Mouse (Mus musculus): ENCODE results near the gene Ttc9b. TPM values are rescaled to one million over a fixed set of nuclear protein-coding genes. Genes with fewer than 3 reads are reported as not detected.

Gene Ttc9b
- polyA plus RNA-seq, 1 experiment from 2014 or later = 73.8 TPM

- Histone ChIP-seq H3K27ac (ENCODE audit: low read depth, low read length) (no peak overlapping the region), H3K27me3 (replicated peaks; ENCODE audit: control insufficient read depth, insufficient read depth, low read length) (no peaks in the 10 kb centered on the region), H3K9me3 (replicated peaks; ENCODE audit: control insufficient read depth, low read length) (no peaks in the 10 kb centered on the region), H3K4me2 (ENCODE audit: low read length) (peak overlapping the region; percentile 99), H3K36me3 (ENCODE audit: control insufficient read depth, insufficient read depth, low read length) (peaks cover 18% of the 10 kb centered on the region), H3K4me3 (ENCODE audit: low read depth, low read length) (peak overlapping the region; percentile 91), H3K9ac (ENCODE audit: low read length) (peak overlapping the region; percentile 91), H3K4me1 (ENCODE audit: control insufficient read depth, insufficient read depth, low read length) (peaks cover 20% of the 10 kb centered on the region)
- 1% methylated on average over 46 of the region's 52 CpGs for WGBS
- DNase-seq (ENCODE audit: low spot score) (no peak), ATAC-seq (peak; percentile 7; the same call in 1 of the 2 replicates)
Observed at GRCm38 (mm10) chr7:27673575-27674131, 19.9 kb downstream of the Ttc9b start.

GRCm38 (mm10) chr7:27674195-27674521 lies 20.4 kb downstream of the Ttc9b start:
- Histone ChIP-seq H3K36me3 (ENCODE audit: control insufficient read depth, insufficient read depth, low read length) (peaks cover 18% of the 10 kb centered on the region), H3K4me3 (ENCODE audit: low read depth, low read length) (peak overlapping the region; percentile 91), H3K9ac (ENCODE audit: low read length) (peak overlapping the region; percentile 91), H3K9me3 (replicated peaks; ENCODE audit: control insufficient read depth, low read length) (no peaks in the 10 kb centered on the region), H3K27me3 (replicated peaks; ENCODE audit: control insufficient read depth, insufficient read depth, low read length) (no peaks in the 10 kb centered on the region), H3K4me1 (ENCODE audit: control insufficient read depth, insufficient read depth, low read length) (peaks cover 20% of the 10 kb centered on the region), H3K4me2 (ENCODE audit: low read length) (peak overlapping the region; percentile 99), H3K27ac (ENCODE audit: low read depth, low read length) (peak overlapping the region; percentile 93; the same call in 1 of the 2 replicates)
- 1% methylated on average over 38 of the region's 38 CpGs for WGBS
- DNase-seq (ENCODE audit: low spot score) (no peak), ATAC-seq (peak; percentile 70)

GRCm38 (mm10) chr7:27674522-27675221 lies 21.0 kb downstream of the Ttc9b start, which contains the start of gene Map3k10:
Map3k10 (minus strand) TSS chr7:27674598.
- peaks cover 20% of the 10 kb centered on the region for H3K4me1 ChIP-seq (ENCODE audit: control insufficient read depth, insufficient read depth, low read length)
- peak; percentile 99 for ATAC-seq
- under 1% methylated on average over 31 of the region's 31 CpGs for WGBS

GRCm38 (mm10) chr7:27675222-27675612 lies 21.5 kb downstream of the Ttc9b start:
- Histone ChIP-seq H3K4me1 (ENCODE audit: control insufficient read depth, insufficient read depth, low read length) (peaks cover 20% of the 10 kb centered on the region), H3K9me3 (replicated peaks; ENCODE audit: control insufficient read depth, low read length) (no peaks in the 10 kb centered on the region), H3K4me2 (ENCODE audit: low read length) (peak overlapping the region; percentile 99), H3K27ac (ENCODE audit: low read depth, low read length) (no peak overlapping the region), H3K4me3 (ENCODE audit: low read depth, low read length) (peak overlapping the region; percentile 91), H3K9ac (ENCODE audit: low read length) (peak overlapping the region; percentile 91; the same call in 1 of the 2 replicates), H3K27me3 (replicated peaks; ENCODE audit: control insufficient read depth, insufficient read depth, low read length) (no peaks in the 10 kb centered on the region), H3K36me3 (ENCODE audit: control insufficient read depth, insufficient read depth, low read length) (peaks cover 12% of the 10 kb centered on the region)
- DNase-seq (ENCODE audit: low spot score) = no peak
- 32% methylated on average over 14 of the region's 14 CpGs for WGBS
- no peak for ATAC-seq

More at GRCm38 (mm10) chr7:27674522-27675221, 21.0 kb downstream of the Ttc9b start, which contains the start of gene Map3k10:
- Histone ChIP-seq H3K36me3 (ENCODE audit: control insufficient read depth, insufficient read depth, low read length) (peaks cover 18% of the 10 kb centered on the region), H3K4me3 (ENCODE audit: low read depth, low read length) (peak within 1 kb of the TSS; percentile 91), H3K27me3 (replicated peaks; ENCODE audit: control insufficient read depth, insufficient read depth, low read length) (no peaks in the 10 kb centered on the region), H3K27ac (ENCODE audit: low read depth, low read length) (peak within 1 kb of the TSS; percentile 93), H3K4me2 (ENCODE audit: low read length) (peak within 1 kb of the TSS; percentile 99), H3K9ac (ENCODE audit: low read length) (peak within 1 kb of the TSS; percentile 91), H3K9me3 (replicated peaks; ENCODE audit: control insufficient read depth, low read length) (no peaks in the 10 kb centered on the region)
- DNase-seq (ENCODE audit: low spot score) = peak; percentile 97

- no peak overlapping the region for H3K4me3 ChIP-seq (ENCODE audit: low read depth, low read length)
- H3K4me1 ChIP-seq (ENCODE audit: control insufficient read depth, insufficient read depth, low read length) = no peaks in the 10 kb centered on the region
- no peak overlapping the region for H3K27ac ChIP-seq (ENCODE audit: low read depth, low read length)
- no peaks in the 10 kb centered on the region for H3K9me3 ChIP-seq (replicated peaks; ENCODE audit: control insufficient read depth, low read length)
- no peaks in the 10 kb centered on the region for H3K27me3 ChIP-seq (replicated peaks; ENCODE audit: control insufficient read depth, insufficient read depth, low read length)
- no peaks in the 10 kb centered on the region for H3K36me3 ChIP-seq (ENCODE audit: control insufficient read depth, insufficient read depth, low read length)
- H3K9ac ChIP-seq (ENCODE audit: low read length) = no peak overlapping the region
- 82% methylated on average over 2 of the region's 2 CpGs for WGBS
- DNase-seq (ENCODE audit: low spot score) = no peak
- no peak for ATAC-seq
- no peak overlapping the region for H3K4me2 ChIP-seq (ENCODE audit: low read length)
Observed at GRCm38 (mm10) chr7:27683218-27683617, 29.5 kb downstream of the Ttc9b start.

- DNase-seq (ENCODE audit: low spot score) (no peak), ATAC-seq (no peak)
- WGBS = 29% methylated on average over 5 of the region's 5 CpGs
- H3K27ac ChIP-seq (ENCODE audit: low read depth, low read length) = no peak overlapping the region
- H3K36me3 ChIP-seq (ENCODE audit: control insufficient read depth, insufficient read depth, low read length) = no peaks in the 10 kb centered on the region
- H3K4me3 ChIP-seq (ENCODE audit: low read depth, low read length) = peak overlapping the region; percentile 16; the same call in 1 of the 2 replicates
- H3K9ac ChIP-seq (ENCODE audit: low read length) = peak overlapping the region; percentile 46; the same call in 1 of the 2 replicates
- no peaks in the 10 kb centered on the region for H3K27me3 ChIP-seq (replicated peaks; ENCODE audit: control insufficient read depth, insufficient read depth, low read length)
- peak overlapping the region; percentile 42 for H3K4me2 ChIP-seq (ENCODE audit: low read length)
- H3K9me3 ChIP-seq (replicated peaks; ENCODE audit: control insufficient read depth, low read length) = no peaks in the 10 kb centered on the region
- H3K4me1 ChIP-seq (ENCODE audit: control insufficient read depth, insufficient read depth, low read length) = no peaks in the 10 kb centered on the region
Observed at GRCm38 (mm10) chr7:27685220-27685619, 31.5 kb downstream of the Ttc9b start.

GRCm38 (mm10) chr7:27685681-27686080 lies 32.0 kb downstream of the Ttc9b start:
- under 1% methylated on average over 6 of the region's 6 CpGs for WGBS
- DNase-seq (ENCODE audit: low spot score) (peak; percentile 74), ATAC-seq (no peak)
- no peaks in the 10 kb centered on the region for H3K9me3 ChIP-seq (replicated peaks; ENCODE audit: control insufficient read depth, low read length)
- peak overlapping the region; percentile 16; the same call in 1 of the 2 replicates for H3K4me3 ChIP-seq (ENCODE audit: low read depth, low read length)
- H3K9ac ChIP-seq (ENCODE audit: low read length) = peak overlapping the region; percentile 46; the same call in 1 of the 2 replicates
- H3K36me3 ChIP-seq (ENCODE audit: control insufficient read depth, insufficient read depth, low read length) = no peaks in the 10 kb centered on the region
- H3K4me1 ChIP-seq (ENCODE audit: control insufficient read depth, insufficient read depth, low read length) = no peaks in the 10 kb centered on the region
- peak overlapping the region; percentile 42 for H3K4me2 ChIP-seq (ENCODE audit: low read length)
- no peaks in the 10 kb centered on the region for H3K27me3 ChIP-seq (replicated peaks; ENCODE audit: control insufficient read depth, insufficient read depth, low read length)
- H3K27ac ChIP-seq (ENCODE audit: low read depth, low read length) = no peak overlapping the region

GRCm38 (mm10) chr7:27687043-27687442 lies 33.3 kb downstream of the Ttc9b start:
- no peak overlapping the region for H3K4me2 ChIP-seq (ENCODE audit: low read length)
- DNase-seq (ENCODE audit: low spot score) = no peak
- no peak for ATAC-seq
- no peak overlapping the region for H3K27ac ChIP-seq (ENCODE audit: low read depth, low read length)
- 82% methylated on average over 1 of the region's 1 CpGs for WGBS
- H3K9me3 ChIP-seq (replicated peaks; ENCODE audit: control insufficient read depth, low read length) = no peaks in the 10 kb centered on the region
- H3K4me3 ChIP-seq (ENCODE audit: low read depth, low read length) = no peak overlapping the region
- no peaks in the 10 kb centered on the region for H3K36me3 ChIP-seq (ENCODE audit: control insufficient read depth, insufficient read depth, low read length)
- no peak overlapping the region for H3K9ac ChIP-seq (ENCODE audit: low read length)
- H3K4me1 ChIP-seq (ENCODE audit: control insufficient read depth, insufficient read depth, low read length) = no peaks in the 10 kb centered on the region
- H3K27me3 ChIP-seq (replicated peaks; ENCODE audit: control insufficient read depth, insufficient read depth, low read length) = no peaks in the 10 kb centered on the region

GRCm38 (mm10) chr7:27687836-27688235 lies 34.1 kb downstream of the Ttc9b start:
- Histone ChIP-seq H3K4me1 (ENCODE audit: control insufficient read depth, insufficient read depth, low read length) (no peaks in the 10 kb centered on the region), H3K27ac (ENCODE audit: low read depth, low read length) (no peak overlapping the region), H3K27me3 (replicated peaks; ENCODE audit: control insufficient read depth, insufficient read depth, low read length) (no peaks in the 10 kb centered on the region), H3K36me3 (ENCODE audit: control insufficient read depth, insufficient read depth, low read length) (no peaks in the 10 kb centered on the region), H3K4me3 (ENCODE audit: low read depth, low read length) (no peak overlapping the region), H3K9me3 (replicated peaks; ENCODE audit: control insufficient read depth, low read length) (no peaks in the 10 kb centered on the region), H3K9ac (ENCODE audit: low read length) (0 out of 2 replicates have a peak overlapping the region, but pooled peaks have one; percentile 74), H3K4me2 (ENCODE audit: low read length) (peak overlapping the region; percentile 80)
- DNase-seq (ENCODE audit: low spot score) = no peak
- ATAC-seq = no peak
- WGBS = 76% methylated on average over 3 of the region's 3 CpGs

All from forebrain, embryonic 14.5 days (tissue).